Mouse (Mus musculus): ENCODE data around the gene Chchd2.
"Not testable (repeated sequence)": the region's sequence is repeated elsewhere in the genome, so short reads cannot be mapped to it uniquely, and the experiment has no call there.

Chchd2 gene

GRCm38 (mm10) chr5:129886911-129887636, at the start of gene Chchd2:
TSS of gene Chchd2 (minus strand) at chr5:129887470.
- Histone ChIP-seq H3K27me3 (ENCODE audit: control insufficient read depth, insufficient read depth, low read length, poor library complexity, severe bottlenecking) (no peaks in the 10 kb centered on the region), H3K36me3 (ENCODE audit: control insufficient read depth, insufficient read depth, low read length, poor library complexity, severe bottlenecking) (peaks cover 6% of the 10 kb centered on the region; the same call in 1 of the 2 replicates)
- DNase-seq (ENCODE audit: low read depth, low spot score) = peak; percentile 95

GRCm38 (mm10) chr5:129936941-129937340, 49.7 kb upstream of the Chchd2 start:
- Histone ChIP-seq H3K36me3 (ENCODE audit: control insufficient read depth, insufficient read depth, low read length, poor library complexity, severe bottlenecking) (no peaks in the 10 kb centered on the region), H3K27me3 (ENCODE audit: control insufficient read depth, insufficient read depth, low read length, poor library complexity, severe bottlenecking) (no peaks in the 10 kb centered on the region)
- DNase-seq (ENCODE audit: low read depth, low spot score) = no peak

- Histone ChIP-seq H3K36me3 (ENCODE audit: control insufficient read depth, insufficient read depth, low read length, poor library complexity, severe bottlenecking) (no peaks in the 10 kb centered on the region), H3K27me3 (ENCODE audit: control insufficient read depth, insufficient read depth, low read length, poor library complexity, severe bottlenecking) (no peaks in the 10 kb centered on the region)
- no peak for DNase-seq (ENCODE audit: low read depth, low spot score)
Measured at GRCm38 (mm10) chr5:129929924-129930855, 42.9 kb upstream of the Chchd2 start.

- H3K27me3 ChIP-seq (ENCODE audit: control insufficient read depth, insufficient read depth, low read length, poor library complexity, severe bottlenecking) = no peaks in the 10 kb centered on the region
- no peak for DNase-seq (ENCODE audit: low read depth, low spot score)
- no peaks in the 10 kb centered on the region for H3K36me3 ChIP-seq (ENCODE audit: control insufficient read depth, insufficient read depth, low read length, poor library complexity, severe bottlenecking)
Measured at GRCm38 (mm10) chr5:129925933-129926332, 38.7 kb upstream of the Chchd2 start.

- H3K36me3 ChIP-seq (ENCODE audit: control insufficient read depth, insufficient read depth, low read length, poor library complexity, severe bottlenecking) = no peaks in the 10 kb centered on the region
- DNase-seq (ENCODE audit: low read depth, low spot score) = no peak
- no peaks in the 10 kb centered on the region for H3K27me3 ChIP-seq (ENCODE audit: control insufficient read depth, insufficient read depth, low read length, poor library complexity, severe bottlenecking)
Measured at GRCm38 (mm10) chr5:129924820-129925452, 37.7 kb upstream of the Chchd2 start.

- Histone ChIP-seq H3K36me3 (ENCODE audit: control insufficient read depth, insufficient read depth, low read length, poor library complexity, severe bottlenecking) (no peaks in the 10 kb centered on the region), H3K27me3 (ENCODE audit: control insufficient read depth, insufficient read depth, low read length, poor library complexity, severe bottlenecking) (no peaks in the 10 kb centered on the region)
- DNase-seq (ENCODE audit: low read depth, low spot score) = no peak
Measured at GRCm38 (mm10) chr5:129921972-129922371, 34.7 kb upstream of the Chchd2 start.

- H3K27me3 ChIP-seq (ENCODE audit: control insufficient read depth, insufficient read depth, low read length, poor library complexity, severe bottlenecking) = no peaks in the 10 kb centered on the region
- no peaks in the 10 kb centered on the region for H3K36me3 ChIP-seq (ENCODE audit: control insufficient read depth, insufficient read depth, low read length, poor library complexity, severe bottlenecking)
- no peak for DNase-seq (ENCODE audit: low read depth, low spot score)
Measured at GRCm38 (mm10) chr5:129919320-129919719, 32.0 kb upstream of the Chchd2 start.

- no peaks in the 10 kb centered on the region for H3K36me3 ChIP-seq (ENCODE audit: control insufficient read depth, insufficient read depth, low read length, poor library complexity, severe bottlenecking)
- DNase-seq (ENCODE audit: low read depth, low spot score) = no peak
Measured at GRCm38 (mm10) chr5:129918752-129919151, 31.5 kb upstream of the Chchd2 start.

GRCm38 (mm10) chr5:129918065-129918651, 30.9 kb upstream of the Chchd2 start:
- H3K36me3 ChIP-seq (ENCODE audit: control insufficient read depth, insufficient read depth, low read length, poor library complexity, severe bottlenecking) = no peaks in the 10 kb centered on the region
- H3K27me3 ChIP-seq (ENCODE audit: control insufficient read depth, insufficient read depth, low read length, poor library complexity, severe bottlenecking) = no peaks in the 10 kb centered on the region
- no peak for DNase-seq (ENCODE audit: low read depth, low spot score)

More at GRCm38 (mm10) chr5:129918752-129919151, 31.5 kb upstream of the Chchd2 start:
- no peaks in the 10 kb centered on the region for H3K27me3 ChIP-seq (ENCODE audit: control insufficient read depth, insufficient read depth, low read length, poor library complexity, severe bottlenecking)

GRCm38 (mm10) chr5:129915491-129915890, 28.2 kb upstream of the Chchd2 start:
- DNase-seq (ENCODE audit: low read depth, low spot score) = not testable (repeated sequence)

GRCm38 (mm10) chr5:129914024-129914423, 26.8 kb upstream of the Chchd2 start:
- Histone ChIP-seq H3K27me3 (ENCODE audit: control insufficient read depth, insufficient read depth, low read length, poor library complexity, severe bottlenecking) (no peaks in the 10 kb centered on the region), H3K36me3 (ENCODE audit: control insufficient read depth, insufficient read depth, low read length, poor library complexity, severe bottlenecking) (no peaks in the 10 kb centered on the region)
- peak; percentile 72 for DNase-seq (ENCODE audit: low read depth, low spot score)

More at GRCm38 (mm10) chr5:129915491-129915890, 28.2 kb upstream of the Chchd2 start:
- not testable (repeated sequence) for H3K36me3 ChIP-seq (ENCODE audit: control insufficient read depth, insufficient read depth, low read length, poor library complexity, severe bottlenecking); H3K27me3 ChIP-seq (ENCODE audit: control insufficient read depth, insufficient read depth, low read length, poor library complexity, severe bottlenecking)

- no peaks in the 10 kb centered on the region for H3K36me3 ChIP-seq (ENCODE audit: control insufficient read depth, insufficient read depth, low read length, poor library complexity, severe bottlenecking)
- no peak for DNase-seq (ENCODE audit: low read depth, low spot score)
- H3K27me3 ChIP-seq (ENCODE audit: control insufficient read depth, insufficient read depth, low read length, poor library complexity, severe bottlenecking) = no peaks in the 10 kb centered on the region
Measured at GRCm38 (mm10) chr5:129909591-129909990, 22.3 kb upstream of the Chchd2 start.

- Histone ChIP-seq H3K27me3 (ENCODE audit: control insufficient read depth, insufficient read depth, low read length, poor library complexity, severe bottlenecking) (no peaks in the 10 kb centered on the region), H3K36me3 (ENCODE audit: control insufficient read depth, insufficient read depth, low read length, poor library complexity, severe bottlenecking) (no peaks in the 10 kb centered on the region)
- no peak for DNase-seq (ENCODE audit: low read depth, low spot score)
Measured at GRCm38 (mm10) chr5:129909147-129909546, 21.9 kb upstream of the Chchd2 start.

- peak; percentile 82 for DNase-seq (ENCODE audit: low read depth, low spot score)
- Histone ChIP-seq H3K27me3 (ENCODE audit: control insufficient read depth, insufficient read depth, low read length, poor library complexity, severe bottlenecking) (no peaks in the 10 kb centered on the region), H3K36me3 (ENCODE audit: control insufficient read depth, insufficient read depth, low read length, poor library complexity, severe bottlenecking) (no peaks in the 10 kb centered on the region)
Measured at GRCm38 (mm10) chr5:129908242-129908965, 21.1 kb upstream of the Chchd2 start, which contains the start of gene Nupr1l. TSS of gene Nupr1l (plus strand) at chr5:129908540.
